Mouse (Mus musculus) kidney, adult 11 months (tissue): ENCODE results near the gene Pom121.

ENCODE experiments used
- DNase-seq: peaks from one replicate; pipeline ENCODE4 v3.0.0; 2022

Gene Pom121

GRCm38 (mm10) chr5:135367841-135368240 lies 26.5 kb downstream of the Pom121 start:
- DNase-seq, result no peak

DNA sequence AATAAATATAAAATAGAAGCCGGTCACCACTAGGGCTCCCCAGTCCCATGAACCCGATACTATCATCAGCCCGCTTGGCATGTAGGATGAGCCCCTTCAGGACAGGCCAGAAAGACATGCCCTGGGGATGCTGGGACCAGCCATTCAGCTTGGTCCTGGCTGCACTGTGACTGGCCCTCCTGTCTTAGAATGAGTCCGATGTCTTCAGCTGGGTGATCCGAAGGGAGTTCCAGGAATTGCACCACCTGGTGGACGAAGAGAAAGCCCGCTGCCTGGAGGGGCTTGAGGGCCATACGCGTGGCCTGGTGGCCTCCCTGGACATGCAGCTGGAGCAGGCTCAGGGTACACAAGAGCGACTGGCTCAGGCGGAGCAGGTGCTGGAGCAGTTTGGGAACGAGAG lies 30.8 kb downstream of the Pom121 start:
- DNase-seq, result no peak

- DNase-seq, result no peak
Observed at GRCm38 (mm10) chr5:135362572-135362971, 31.8 kb downstream of the Pom121 start.

GRCm38 (mm10) chr5:135359772-135360171 lies 34.6 kb downstream of the Pom121 start:
- no peak for DNase-seq

DNA sequence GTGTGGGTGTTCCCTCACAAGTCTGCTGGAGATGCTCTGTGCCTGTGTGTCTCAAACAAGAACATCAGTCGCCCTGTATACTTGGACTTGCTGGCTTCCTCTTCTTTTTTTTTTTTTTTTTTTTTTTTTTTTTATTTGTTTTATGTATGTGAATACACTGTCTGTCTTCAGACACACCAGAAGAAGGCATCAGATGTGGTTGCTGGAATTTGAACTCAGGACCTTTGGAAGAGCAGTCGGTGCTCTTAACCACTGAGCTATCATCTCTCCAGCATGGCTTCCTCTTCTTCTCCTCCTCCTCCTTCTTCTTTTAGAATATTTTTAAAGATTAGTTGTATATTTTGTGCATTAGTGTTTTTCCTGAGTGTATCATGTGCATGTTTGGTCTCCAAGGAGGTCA lies 36.8 kb downstream of the Pom121 start:
- no peak for DNase-seq

DNA sequence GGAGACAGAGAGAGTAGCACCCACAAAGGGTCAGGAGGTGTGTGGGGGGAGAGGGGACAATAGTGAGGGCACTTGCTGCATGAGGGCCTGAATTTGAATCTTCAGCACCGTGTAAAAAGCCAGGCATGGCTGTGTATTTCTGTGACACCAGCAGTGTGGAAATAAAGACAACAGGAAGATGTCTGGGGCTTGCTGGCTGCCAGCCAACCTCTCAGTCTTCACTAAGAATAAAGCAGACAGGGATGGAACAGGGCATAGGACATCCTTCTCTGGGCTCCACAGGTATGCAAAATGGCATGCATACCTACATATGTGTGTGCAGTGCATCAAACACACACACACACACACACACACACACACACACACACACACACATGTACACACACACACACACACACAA lies 38.3 kb downstream of the Pom121 start:
- DNase-seq, result no peak

GRCm38 (mm10) chr5:135353564-135353963 lies 40.8 kb downstream of the Pom121 start:
- no peak for DNase-seq

GRCm38 (mm10) chr5:135352995-135353394 lies 41.4 kb downstream of the Pom121 start, which contains the start of gene Trim50:
Gene Trim50 (plus strand): TSS chr5:135353295.
- no peak for DNase-seq

- no peak for DNase-seq
Observed at GRCm38 (mm10) chr5:135351606-135352005, 42.7 kb downstream of the Pom121 start.

GRCm38 (mm10) chr5:135349862-135350261 lies 44.5 kb downstream of the Pom121 start, which contains the start of gene Fkbp6:
Gene Fkbp6 (minus strand): TSS chr5:135350044.
- no peak for DNase-seq

- DNase-seq, result no peak
Observed at GRCm38 (mm10) chr5:135347511-135348011, 46.8 kb downstream of the Pom121 start.

- no peak for DNase-seq
Observed at GRCm38 (mm10) chr5:135346430-135346829, 47.9 kb downstream of the Pom121 start.

- peak; percentile 22 for DNase-seq
Observed at GRCm38 (mm10) chr5:135345989-135346388, 48.4 kb downstream of the Pom121 start.

- DNase-seq, result no peak
Observed at GRCm38 (mm10) chr5:135337575-135337974, 56.8 kb downstream of the Pom121 start.

DNA sequence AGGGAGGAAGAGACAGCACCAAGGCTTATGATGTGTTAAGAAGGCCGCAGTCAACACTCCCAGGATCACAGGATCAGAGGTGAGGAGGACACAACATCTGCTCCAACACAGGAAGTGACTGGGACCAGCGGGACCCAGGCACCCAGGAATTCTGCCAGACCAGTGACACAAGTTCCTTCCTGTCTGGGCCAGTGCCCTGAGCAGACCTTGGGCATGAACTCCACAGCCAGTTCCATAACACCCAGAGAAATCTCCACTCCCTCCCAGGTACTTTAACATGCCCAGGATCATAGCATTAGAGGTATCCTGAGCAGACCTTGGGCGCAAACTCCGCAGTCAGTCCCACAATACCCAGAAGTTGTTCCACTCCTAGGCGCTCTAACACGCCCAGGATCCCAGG lies 63.2 kb downstream of the Pom121 start:
- no peak for DNase-seq

DNA sequence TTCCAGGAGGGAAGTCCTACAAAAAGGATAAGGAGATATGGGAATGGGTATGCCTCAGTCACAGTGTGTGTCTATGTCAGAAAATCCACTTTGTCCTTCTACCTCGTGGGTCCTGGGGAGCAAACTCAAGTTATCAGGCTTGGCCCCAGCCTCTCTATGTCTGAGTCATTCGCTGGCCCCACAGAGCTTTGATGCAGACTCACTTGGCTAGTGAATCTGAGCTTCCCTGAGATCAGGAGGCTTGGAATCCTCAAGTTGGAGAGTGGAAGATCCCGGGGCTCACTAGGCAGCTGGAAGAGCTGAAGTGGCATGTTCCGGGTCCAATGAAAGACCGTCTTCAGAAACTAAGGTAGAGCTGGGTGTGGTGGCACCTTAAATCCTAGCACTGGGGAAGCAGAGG lies 64.1 kb downstream of the Pom121 start:
- no peak for DNase-seq

DNA sequence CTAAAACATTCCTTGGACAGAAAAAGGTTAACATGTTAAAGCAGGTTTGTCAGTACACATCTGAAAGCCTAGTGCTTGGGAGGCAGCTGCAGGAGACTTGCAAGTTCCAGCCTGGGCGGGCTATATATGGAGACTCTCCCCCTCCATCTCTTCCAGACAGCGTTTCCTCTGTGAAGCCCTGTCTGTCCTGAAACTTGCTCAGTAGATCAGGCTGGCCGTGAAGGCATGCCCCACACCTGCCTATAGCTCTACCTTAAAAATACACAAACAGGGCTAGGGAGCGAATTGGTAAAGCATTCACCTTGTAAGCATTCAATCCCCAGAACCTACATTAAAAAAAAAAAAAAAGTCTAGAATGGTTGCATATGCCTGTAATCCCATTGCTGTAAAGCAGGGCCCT lies 64.9 kb downstream of the Pom121 start:
- no peak for DNase-seq
